Mouse (Mus musculus) heart, adult 9 months (tissue): ENCODE results near the gene Rad54l2.

ENCODE experiments used
- DNase-seq, 2 experiments: peaks; one replicate each; pipeline ENCODE4 v3.0.0; 2022; ENCODE audit warnings: low spot score in 2 of 2

Gene Rad54l2

GRCm38 (mm10) chr9:106754311-106754710 lies 34.7 kb downstream of the Rad54l2 start:
- no peak for DNase-seq

GRCm38 (mm10) chr9:106752135-106752534 lies 36.9 kb downstream of the Rad54l2 start:
- no peak for DNase-seq

- no peak for DNase-seq
Measured at GRCm38 (mm10) chr9:106739962-106740361, 49.0 kb downstream of the Rad54l2 start.

GRCm38 (mm10) chr9:106739056-106739455 lies 49.9 kb downstream of the Rad54l2 start:
- DNase-seq, result no peak

GRCm38 (mm10) chr9:106738199-106738985 lies 50.6 kb downstream of the Rad54l2 start:
- no peak for DNase-seq

- DNase-seq, result no peak
Measured at GRCm38 (mm10) chr9:106733690-106734089, 55.3 kb downstream of the Rad54l2 start.

- DNase-seq, result no peak
Measured at GRCm38 (mm10) chr9:106729416-106729815, 59.6 kb downstream of the Rad54l2 start.

- DNase-seq, result no peak
Measured at GRCm38 (mm10) chr9:106726891-106727290, 62.1 kb downstream of the Rad54l2 start.

- DNase-seq, result no peak
Measured at GRCm38 (mm10) chr9:106725435-106725834, 63.6 kb downstream of the Rad54l2 start.

GRCm38 (mm10) chr9:106724864-106725263 lies 64.1 kb downstream of the Rad54l2 start:
- DNase-seq, result no peak

- DNase-seq, result no peak
Measured at GRCm38 (mm10) chr9:106716729-106717128, 72.3 kb downstream of the Rad54l2 start.

GRCm38 (mm10) chr9:106716232-106716631 lies 72.8 kb downstream of the Rad54l2 start:
- no peak for DNase-seq

- DNase-seq, result no peak
Measured at GRCm38 (mm10) chr9:106712470-106712869, 76.5 kb downstream of the Rad54l2 start.

- no peak for DNase-seq
Measured at GRCm38 (mm10) chr9:106692973-106693481, 96.0 kb downstream of the Rad54l2 start.

GRCm38 (mm10) chr9:106688834-106689233 lies 100.2 kb downstream of the Rad54l2 start:
- no peak for DNase-seq

- DNase-seq, result peak; percentile 57 to 67
Measured at GRCm38 (mm10) chr9:106686983-106687650, 101.9 kb downstream of the Rad54l2 start.

- peak; percentile 86 for DNase-seq
Measured at GRCm38 (mm10) chr9:106685249-106686101, 103.5 kb downstream of the Rad54l2 start, which contains the start of gene Tex264. TSS of gene Tex264 (minus strand) at chr9:106685927.

GRCm38 (mm10) chr9:106684918-106685248 lies 104.1 kb downstream of the Rad54l2 start:
- DNase-seq, result peak; percentile 19 to 44

- DNase-seq, result no peak
Measured at GRCm38 (mm10) chr9:106684093-106684872, 104.7 kb downstream of the Rad54l2 start.

GRCm38 (mm10) chr9:106681026-106681425 lies 108.0 kb downstream of the Rad54l2 start:
- no peak for DNase-seq

- DNase-seq, result no peak
Measured at GRCm38 (mm10) chr9:106678242-106678641, 110.8 kb downstream of the Rad54l2 start.
